Mouse (Mus musculus): ENCODE measurements around the gene Mcf2l. TPM values are rescaled to one million over a fixed set of nuclear protein-coding genes. Genes with fewer than 3 reads are reported as not detected.

Gene Mcf2l
- total RNA-seq, 2 experiments from 2014 or later: 239 to 243 TPM

DNA sequence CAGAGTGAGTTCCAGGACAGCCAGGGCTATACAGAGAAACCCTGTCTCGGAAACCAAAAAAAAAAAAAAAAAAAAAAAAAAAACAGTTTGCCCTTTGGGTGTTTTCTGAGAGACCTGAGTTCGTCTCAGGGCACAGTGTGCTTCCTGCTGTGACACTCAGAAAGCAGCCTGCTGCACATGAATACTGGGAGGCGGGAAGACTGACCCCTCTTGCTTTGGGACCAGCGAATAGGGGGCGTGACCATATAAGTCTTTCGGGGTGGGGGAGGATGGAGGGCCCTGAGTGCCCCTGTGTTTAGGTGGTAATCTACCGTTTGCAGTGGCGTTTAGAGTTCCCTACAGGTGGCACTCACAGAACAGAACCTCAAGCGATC is 636 bp upstream of the Mcf2l start:
- no peak for DNase-seq (ENCODE audit: low spot score in 2 of 2)

DNA sequence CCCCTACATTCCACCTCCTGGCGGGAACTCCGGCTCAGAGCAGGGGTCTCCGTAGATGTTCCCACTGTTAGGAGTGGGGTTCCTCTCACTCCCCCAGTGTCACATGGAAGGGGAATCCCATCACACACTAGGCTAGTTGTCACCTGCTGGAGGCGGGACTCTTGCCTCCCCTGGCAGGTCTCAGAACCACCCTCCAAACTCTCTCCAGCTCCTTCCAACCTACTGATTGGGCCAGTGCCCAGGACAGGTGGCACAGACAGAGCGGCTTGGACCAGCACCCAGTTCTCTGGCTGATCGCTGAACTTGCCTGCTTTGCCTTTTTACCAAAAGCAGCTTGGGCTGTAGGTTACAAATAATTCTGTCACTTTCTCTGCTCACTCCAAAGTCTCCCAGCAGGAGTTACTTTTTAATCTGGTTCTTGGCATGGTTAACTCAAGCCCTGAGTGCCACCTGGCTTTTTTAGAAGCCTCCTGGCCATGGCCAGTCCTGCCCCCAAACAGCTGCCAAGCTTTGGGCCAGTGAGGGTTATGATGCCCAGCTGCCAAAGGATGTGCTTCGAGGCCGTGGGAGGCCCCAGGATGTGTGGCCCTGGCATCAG is 687 bp downstream of the Mcf2l start:
- DNase-seq (ENCODE audit: low spot score in 2 of 2): peak; percentile 22 to 36

GRCm38 (mm10) chr8:12874971-12875370 is 1.4 kb downstream of the Mcf2l start:
- DNase-seq (ENCODE audit: low spot score in 2 of 2): no peak

- no peak for DNase-seq (ENCODE audit: low spot score in 2 of 2)
Observed at GRCm38 (mm10) chr8:12877126-12877525, 3.5 kb downstream of the Mcf2l start.

- DNase-seq (ENCODE audit: low spot score in 2 of 2): no peak
Observed at GRCm38 (mm10) chr8:12880163-12880562, 6.6 kb downstream of the Mcf2l start.

GRCm38 (mm10) chr8:12883051-12884004 is 9.7 kb downstream of the Mcf2l start:
- DNase-seq (ENCODE audit: low spot score in 2 of 2): no peak

- no peak for DNase-seq (ENCODE audit: low spot score in 2 of 2)
Observed at GRCm38 (mm10) chr8:12887772-12888435, 14.3 kb downstream of the Mcf2l start.

- DNase-seq (ENCODE audit: low spot score in 2 of 2): no peak
Observed at GRCm38 (mm10) chr8:12889046-12889598, 15.5 kb downstream of the Mcf2l start.

- DNase-seq (ENCODE audit: low spot score in 2 of 2): no peak
Observed at GRCm38 (mm10) chr8:12892882-12893446, 19.4 kb downstream of the Mcf2l start.

DNA sequence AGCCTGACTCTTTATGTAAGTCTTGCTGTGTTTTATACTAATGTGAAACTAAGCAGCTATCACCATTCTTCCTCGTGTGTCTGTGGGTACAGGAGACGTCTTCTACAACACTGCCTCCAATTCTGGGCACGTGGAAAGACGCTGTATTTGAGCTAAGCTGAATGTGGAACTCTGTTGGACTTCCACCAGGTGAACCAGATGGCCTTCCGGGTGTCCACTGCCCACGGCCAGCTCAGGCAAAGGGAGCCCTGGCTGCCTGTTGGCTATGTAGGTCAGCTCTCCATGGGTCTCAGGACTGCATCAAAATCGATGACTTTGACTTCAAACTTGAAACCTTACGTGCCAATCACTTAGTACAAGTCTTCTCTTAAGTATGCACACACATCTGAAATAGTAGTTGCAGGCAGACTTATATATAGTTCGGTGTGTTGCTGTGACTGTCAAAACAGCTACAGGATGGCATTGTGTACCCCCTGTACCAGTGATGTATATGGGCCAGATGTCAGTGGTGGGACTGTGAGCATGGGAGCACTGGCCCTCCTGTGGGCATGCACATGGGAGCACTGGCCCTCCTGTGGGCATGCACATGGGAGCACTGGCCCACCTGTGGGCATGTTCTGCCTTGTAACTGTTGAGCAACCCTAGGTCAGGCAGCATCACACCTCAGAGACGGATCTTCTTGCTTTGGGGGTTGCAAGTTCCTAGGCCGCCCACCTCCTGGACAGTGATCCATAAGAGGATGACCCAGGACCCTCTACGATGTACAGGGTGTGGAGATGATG is 20.4 kb downstream of the Mcf2l start:
- DNase-seq (ENCODE audit: low spot score in 2 of 2): no peak

DNA sequence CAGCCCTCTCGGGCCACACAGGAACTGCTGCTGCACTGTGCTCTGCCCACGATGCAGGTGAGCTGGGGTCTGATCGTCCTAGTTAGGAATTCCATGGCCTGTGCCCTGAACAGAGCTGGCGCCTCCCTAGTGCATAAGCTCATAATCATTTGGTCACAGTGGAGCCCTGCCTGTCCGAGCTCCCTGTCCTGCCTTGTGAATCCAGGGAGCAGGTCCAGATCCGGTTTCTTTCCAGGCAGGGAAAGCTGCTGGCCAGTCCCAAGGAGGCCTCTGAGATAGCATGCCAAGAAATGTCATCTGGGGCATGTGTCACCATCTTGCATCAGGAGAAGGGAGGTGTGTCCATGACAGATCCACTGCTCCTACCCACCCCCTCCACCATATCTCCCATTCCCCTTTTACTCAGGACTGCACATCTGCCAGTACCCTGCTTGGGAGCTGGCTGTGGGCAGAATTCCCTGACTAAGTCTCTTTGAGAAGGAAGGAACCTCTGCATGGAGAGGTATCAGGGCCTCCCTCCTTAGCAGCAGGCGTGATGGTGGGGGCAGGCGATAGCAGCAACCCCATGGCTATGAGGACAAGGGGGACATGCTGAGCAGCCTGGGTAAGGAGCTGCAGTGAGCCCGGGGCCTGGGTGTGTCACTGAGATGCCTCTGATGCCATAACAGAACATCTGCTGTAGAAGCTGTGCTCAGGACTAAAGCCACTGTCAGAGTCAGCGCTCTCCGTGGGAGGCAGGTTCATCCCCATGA is 21.4 kb downstream of the Mcf2l start:
- no peak for DNase-seq (ENCODE audit: low spot score in 2 of 2)

DNA sequence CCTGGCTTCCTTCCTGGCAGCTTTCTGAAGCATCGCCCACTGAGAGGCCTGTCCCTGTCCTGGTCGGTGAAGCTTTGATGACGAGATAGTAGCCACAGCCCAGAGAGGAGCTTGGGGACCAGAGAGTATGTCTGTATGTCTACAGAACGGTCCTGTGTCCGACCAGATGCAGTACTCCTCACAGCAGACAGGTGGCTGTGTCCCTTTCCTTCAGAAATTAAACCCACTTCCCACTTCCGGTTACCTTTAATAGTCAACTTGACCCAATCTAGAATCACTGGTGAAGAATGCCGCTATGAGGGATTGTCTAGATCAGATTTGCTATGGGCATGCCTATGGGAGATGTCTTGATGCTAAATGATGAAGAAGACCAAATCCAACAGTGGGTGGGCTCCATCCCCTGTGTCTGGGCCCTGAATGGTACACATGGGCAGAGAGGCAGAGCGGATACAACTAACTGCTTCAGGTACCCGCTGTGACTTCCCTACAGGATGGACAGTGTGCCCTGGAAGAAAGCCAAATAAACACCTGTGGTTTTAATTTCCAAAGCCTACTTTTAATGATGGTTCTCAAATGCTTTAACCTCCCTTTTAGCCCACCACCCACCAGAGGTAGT is 22.0 kb downstream of the Mcf2l start:
- no peak for DNase-seq (ENCODE audit: low spot score in 2 of 2)

DNA sequence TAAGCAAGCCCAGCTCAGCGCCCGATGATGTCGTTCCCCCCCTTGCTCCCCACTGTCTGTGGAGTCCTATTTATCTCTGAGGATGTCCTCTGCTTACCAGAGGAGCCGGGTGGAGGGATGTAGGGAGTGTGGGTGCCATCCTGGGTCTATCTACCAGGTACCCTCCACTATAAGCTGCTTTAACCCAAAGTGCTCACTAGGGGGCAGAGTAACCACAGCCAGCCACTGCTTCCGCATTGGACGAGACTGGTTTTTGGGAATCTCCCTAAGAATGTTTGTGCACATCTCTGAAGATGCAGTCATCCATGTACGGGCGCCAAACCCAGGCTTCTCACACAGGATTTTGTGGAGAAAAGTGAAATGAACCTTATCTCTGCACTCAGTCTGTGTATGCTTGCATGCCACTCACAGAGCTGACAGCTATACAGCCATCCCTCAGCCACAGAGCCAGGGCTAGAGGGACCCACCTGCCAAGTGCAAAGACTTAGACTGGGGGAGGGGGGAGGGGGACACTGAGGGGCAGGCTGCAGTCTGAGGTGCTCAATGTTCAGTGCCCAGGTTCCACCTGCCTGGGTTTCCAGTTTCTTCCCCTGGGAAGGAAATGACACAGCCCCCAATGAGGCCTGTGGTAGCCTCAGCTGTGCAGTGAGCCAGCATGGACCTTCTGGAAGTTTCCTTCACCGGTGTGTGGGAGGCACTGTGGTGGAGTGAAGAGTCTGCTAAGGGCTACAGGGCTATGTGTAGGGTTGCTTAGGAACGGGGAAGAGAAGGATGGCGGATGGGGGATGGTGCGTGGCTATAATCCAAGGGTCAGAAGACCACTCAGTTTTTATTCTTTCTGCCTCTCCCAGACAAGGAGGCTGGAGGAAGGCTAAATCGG is 23.1 kb downstream of the Mcf2l start:
- peak; percentile 65 to 73 for DNase-seq (ENCODE audit: low spot score in 2 of 2)

DNA sequence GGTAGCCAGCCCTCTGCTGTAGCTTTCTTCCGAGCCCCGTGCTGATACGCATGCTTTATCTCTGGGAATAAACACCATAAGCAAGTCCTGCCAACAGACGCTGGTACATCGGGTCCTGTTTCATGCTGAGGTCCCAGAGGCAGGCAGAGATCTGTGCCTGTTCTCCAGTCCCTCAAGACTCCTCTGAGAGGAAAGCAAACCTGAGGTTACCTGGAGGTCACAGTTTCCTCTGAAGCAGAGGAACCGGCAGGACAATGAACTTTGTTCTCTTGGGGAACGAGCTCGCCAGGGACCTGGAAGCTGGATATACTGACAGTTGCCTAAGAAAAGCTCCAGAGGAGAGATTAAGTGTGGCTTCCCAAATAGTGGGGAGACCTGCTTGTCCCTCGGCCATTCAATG is 24.2 kb downstream of the Mcf2l start:
- no peak for DNase-seq (ENCODE audit: low spot score in 2 of 2)

- DNase-seq (ENCODE audit: low spot score in 2 of 2): no peak
Observed at GRCm38 (mm10) chr8:12903790-12904415, 30.3 kb downstream of the Mcf2l start.

- DNase-seq (ENCODE audit: low spot score in 2 of 2): no peak
Observed at GRCm38 (mm10) chr8:12905122-12905521, 31.5 kb downstream of the Mcf2l start.

GRCm38 (mm10) chr8:12905599-12906321 is 32.2 kb downstream of the Mcf2l start:
- DNase-seq (ENCODE audit: low spot score in 2 of 2): no peak
